Mouse (Mus musculus): ENCODE measurements at regions not wholly inside any gene's neighbourhood (a gene's known extent, or its start where the extent isn't known, plus 50 kb on each side); places are given as distances from the start of the nearest gene placed in this dataset.
"Not testable (repeated sequence)": the region's sequence is repeated elsewhere in the genome, so short reads cannot be mapped to it uniquely, and the experiment has no call there.

DNA sequence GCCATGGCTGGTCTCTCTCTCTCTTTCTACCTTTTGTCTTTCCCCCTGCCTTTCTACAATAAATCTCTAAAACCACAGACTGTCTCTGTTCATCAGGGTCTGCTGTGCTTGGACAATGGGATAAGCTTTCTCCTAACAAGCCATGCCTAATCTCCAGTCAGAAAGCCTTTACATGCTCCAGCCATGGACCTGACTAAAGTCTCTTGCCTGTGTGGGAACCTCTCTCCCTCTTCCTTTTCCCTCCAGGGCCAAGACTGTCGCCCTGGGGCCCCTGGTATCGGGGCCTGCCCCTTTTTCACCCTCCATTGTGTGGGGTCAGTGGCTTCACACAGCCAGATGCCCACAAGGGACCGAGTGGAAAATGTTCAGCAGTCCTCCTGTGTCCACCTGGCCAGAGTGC, 1151.3 kb upstream of the Prmt6 start:
- CTCF ChIA-PET, result no interaction called here

DNA sequence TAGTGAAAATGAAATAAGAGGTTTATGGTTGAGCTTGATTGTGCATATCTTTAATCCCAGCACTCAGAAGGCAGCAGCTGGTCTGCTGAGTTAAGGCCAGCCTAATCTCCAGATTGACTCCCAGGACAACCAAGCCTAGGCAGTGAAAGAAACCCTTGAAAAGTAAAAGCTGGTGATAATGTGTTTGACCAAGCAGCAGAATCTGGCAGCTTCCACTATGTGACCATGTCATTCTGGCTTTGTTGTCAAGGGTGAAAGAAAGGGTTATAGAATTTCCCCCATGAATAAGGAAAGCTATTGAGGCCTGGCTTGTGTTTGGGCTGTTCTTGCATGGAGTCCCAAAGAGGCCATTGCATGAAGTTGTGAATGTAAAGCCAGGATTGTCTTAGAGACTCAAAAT, 1142.3 kb upstream of the Prmt6 start:
- CTCF ChIA-PET, result no interaction called here

DNA sequence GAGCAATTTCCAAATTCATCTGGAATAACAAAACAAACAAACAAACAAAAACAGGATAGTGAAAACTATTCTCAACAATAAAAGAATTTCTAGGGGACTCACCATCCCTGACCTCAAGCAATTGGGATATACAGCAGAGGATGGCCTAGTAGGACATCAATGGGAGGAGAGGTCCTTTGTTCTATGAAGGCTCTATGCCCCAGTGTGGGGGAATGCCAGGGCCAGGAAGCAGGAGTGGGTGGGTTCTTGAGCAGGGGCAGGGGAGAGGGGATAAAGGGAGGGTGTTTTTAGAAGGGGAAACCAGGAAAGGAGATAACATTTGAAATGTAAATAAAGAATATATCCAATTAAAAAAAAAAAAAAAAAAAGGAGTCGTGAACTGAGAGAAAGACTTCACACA, 1141.9 kb upstream of the Prmt6 start:
- CTCF ChIA-PET, result not testable (repeated sequence)

DNA sequence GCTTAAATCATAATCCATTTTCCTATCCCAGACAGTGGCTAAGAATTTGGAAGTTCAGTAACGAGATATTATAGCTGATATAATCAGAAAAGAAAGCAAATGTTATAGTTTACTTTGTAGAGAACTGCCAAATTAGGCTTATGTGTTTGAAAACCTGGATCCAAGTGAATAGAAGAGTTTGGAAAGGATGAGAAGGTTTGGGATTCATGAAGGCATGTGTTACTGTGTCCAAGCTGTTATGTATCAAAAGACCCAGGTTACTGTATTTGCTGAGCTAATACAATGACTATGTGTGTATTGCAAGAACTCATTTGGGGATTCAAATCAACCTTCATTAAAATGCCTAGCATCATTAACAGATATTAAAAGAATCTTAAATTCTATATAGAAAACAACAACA, 1135.9 kb upstream of the Prmt6 start:
- CTCF ChIA-PET, result interaction anchor here (0.5 kb wide), 1 partner anchor 220 kb away, joined by 3 read pairs; no protein-coding TSS in a partner anchor

DNA sequence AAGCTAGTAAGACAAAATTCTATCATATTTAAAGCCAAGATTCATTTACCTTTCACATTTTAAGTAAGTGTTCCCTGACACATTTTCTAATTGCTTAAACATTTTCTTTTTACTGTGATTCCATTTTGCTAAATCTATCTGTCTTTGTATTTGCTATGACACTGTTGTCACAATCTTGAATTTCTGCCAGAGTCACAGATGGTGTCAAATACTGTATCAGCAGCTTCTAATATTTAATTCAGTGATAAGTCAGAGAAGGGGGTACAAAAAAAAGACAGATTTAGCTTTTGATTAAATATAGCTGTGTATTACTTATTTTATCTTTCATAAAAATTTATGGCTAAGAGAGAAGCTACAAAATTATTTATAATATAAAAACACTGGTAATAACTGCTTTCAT, 1135.5 kb upstream of the Prmt6 start:
- CTCF ChIA-PET, result interaction anchor here (0.5 kb wide), 1 partner anchor 220 kb away, joined by 3 read pairs; no protein-coding TSS in a partner anchor

DNA sequence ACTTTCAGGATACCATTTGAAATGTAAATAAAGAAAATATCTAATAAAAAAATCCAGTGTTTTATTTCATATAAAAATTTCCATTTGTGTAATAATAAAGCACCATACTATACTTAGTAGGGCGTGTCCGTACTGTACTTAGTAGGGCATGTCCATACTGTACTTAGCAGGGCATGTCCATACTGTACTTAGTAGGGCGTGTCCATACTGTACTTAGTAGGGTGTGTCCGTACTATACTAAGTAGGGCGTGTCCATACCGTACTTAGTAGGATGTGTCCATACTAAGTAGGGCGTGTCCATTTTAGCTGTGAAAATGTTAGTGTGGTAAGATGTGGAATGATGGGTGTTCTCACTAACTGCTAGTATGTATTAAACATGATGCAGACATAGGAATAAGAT, 1134.8 kb upstream of the Prmt6 start:
- CTCF ChIA-PET, result no interaction called here

DNA sequence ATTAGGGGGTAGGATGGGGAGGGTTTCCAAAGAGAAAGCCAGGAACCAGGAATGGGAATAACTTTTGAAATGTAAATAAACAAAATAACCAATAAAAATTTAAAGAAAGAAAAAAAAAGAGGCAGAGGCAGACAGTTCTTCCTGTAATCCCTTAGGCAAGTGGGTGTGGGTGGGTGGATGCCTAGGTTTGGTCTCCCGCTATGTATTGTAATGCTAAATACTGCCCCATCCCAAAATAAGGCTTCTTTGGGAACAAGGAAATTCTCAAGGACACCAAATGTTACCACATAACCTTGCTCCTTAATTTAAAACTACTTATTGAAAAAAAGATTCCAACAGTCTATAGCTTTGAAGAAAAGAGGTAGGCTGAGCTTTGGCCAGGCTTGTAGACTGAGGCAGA, 1120.5 kb upstream of the Prmt6 start:
- CTCF ChIA-PET, result no interaction called here

DNA sequence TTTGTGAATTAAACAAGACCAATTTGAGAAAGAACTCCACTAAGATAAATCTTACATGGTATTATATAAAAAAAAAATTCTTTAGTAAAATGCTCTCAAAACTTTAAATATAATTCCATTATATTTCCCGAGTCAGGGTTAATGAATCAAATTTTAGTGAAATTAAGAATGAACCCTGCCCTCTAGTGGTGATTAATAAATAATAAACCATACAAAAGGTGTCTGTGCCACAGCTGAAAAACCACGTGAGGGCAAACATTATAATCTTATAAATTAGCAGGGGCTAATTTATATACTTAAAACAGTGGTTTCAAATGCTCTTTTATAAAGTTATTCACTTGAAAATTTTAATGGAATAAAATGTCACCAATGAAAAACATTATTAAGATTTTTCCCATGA, 1087.4 kb upstream of the Prmt6 start:
- CTCF ChIA-PET, result no interaction called here

DNA sequence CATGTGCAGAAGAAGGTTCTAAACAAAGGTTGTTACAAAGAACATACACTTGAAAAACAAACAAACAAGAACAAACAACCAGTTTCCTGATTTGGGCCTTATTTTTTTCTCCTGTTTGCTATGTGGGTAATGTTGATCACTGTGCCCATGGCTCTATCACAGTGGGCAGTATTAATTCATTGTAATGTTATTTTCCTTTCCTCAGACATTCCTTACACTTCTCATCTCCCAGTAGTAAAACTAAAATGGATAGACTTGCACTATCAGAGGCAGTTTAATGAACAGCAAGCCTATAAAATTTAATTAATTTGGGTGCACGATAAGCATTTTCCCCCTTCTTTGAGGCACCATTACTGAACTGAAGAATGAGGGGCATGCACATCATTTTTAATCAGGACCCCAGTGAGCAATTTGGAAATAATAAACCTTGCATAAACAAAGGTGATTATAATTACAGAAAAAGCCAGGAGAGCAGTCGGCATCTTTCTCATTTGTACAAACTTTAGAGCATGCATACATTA, 1040.3 kb upstream of the Prmt6 start:
- CTCF ChIA-PET, result no interaction called here

DNA sequence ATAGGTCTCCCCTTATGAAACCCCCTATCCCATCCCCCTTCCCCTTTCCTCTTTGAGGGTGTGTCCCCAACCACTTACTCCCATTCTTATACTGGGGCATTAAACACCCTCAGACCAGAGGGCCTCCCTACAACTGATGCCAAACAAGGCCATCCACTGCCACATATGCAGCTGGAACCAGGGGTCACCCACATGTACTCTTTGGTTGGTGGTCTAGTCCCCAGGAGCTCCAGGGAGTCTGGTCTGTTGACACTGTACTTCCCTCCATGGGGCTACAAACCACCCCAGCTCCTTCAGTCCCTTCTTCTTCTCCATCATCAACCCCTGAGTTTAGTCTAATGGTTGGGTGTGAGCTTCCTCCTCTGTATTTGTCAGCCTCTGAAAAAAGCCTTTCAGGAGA, 1030.8 kb upstream of the Prmt6 start:
- CTCF ChIA-PET, result no interaction called here
